Mouse (Mus musculus) limb, embryonic 14.5 days (tissue): ENCODE data around the gene Rnf182. TPM values are rescaled to one million over a fixed set of nuclear protein-coding genes. Genes with fewer than 3 reads are reported as not detected.

Experiments used
- ATAC-seq: fragments of 200-750 bp; cut with Nextera tagmentation; 2 replicates; pipeline ENCODE4 v1.8.0; 2017; ENCODE audit warnings: low read depth, moderate number of reproducible peaks, moderate TSS enrichment; ENCODE audit not compliant: low FRiP score
- DNase-seq: peaks from one replicate; pipeline ENCODE4 v3.0.0-alpha.2; 2015; ENCODE audit warnings: low spot score
- H3K27ac ChIP-seq: fragments of 300-500 bp; sonication (generic); replicated peaks from 2 replicates; pipeline ENCODE4 v1.5.1; 2014; ENCODE audit warnings: low read depth, mild to moderate bottlenecking, low read length, moderate library complexity, mixed read lengths
- H3K27me3 ChIP-seq: fragments of 300-500 bp; sonication (generic); 2 replicates; pipeline ENCODE4 v1.6.1; 2014; ENCODE audit warnings: low read length, mixed read lengths; ENCODE audit not compliant: control insufficient read depth, insufficient read depth
- H3K36me3 ChIP-seq: fragments of 300-500 bp; sonication (generic); 2 replicates; pipeline ENCODE4 v1.6.1; 2014; ENCODE audit warnings: mild to moderate bottlenecking, low read length, moderate library complexity, mixed read lengths; ENCODE audit not compliant: control insufficient read depth, insufficient read depth
- H3K4me1 ChIP-seq: fragments of 300-500 bp; sonication (generic); 2 replicates; pipeline ENCODE4 v1.6.1; 2014; ENCODE audit warnings: antibody characterized with exemption, low read length, mixed read lengths; ENCODE audit not compliant: control insufficient read depth, insufficient read depth
- H3K4me2 ChIP-seq: fragments of 300-500 bp; sonication (generic); replicated peaks from 2 replicates; pipeline ENCODE4 v1.6.1; 2014; ENCODE audit warnings: low read depth, mild to moderate bottlenecking, low read length, moderate library complexity; ENCODE audit not compliant: severe bottlenecking
- H3K4me3 ChIP-seq: fragments of 300-500 bp; sonication (generic); replicated peaks from 2 replicates; pipeline ENCODE4 v1.5.1; 2014; ENCODE audit warnings: low read length
- H3K9ac ChIP-seq: fragments of 300-500 bp; sonication (generic); 2 replicates; pipeline ENCODE4 v1.6.1; 2014; ENCODE audit warnings: mild to moderate bottlenecking, low read depth, low read length, moderate library complexity; ENCODE audit not compliant: severe bottlenecking
- H3K9me3 ChIP-seq: fragments of 300-500 bp; sonication (generic); 2 replicates; pipeline ENCODE4 v1.6.1; 2016; ENCODE audit warnings: low read length; ENCODE audit not compliant: control insufficient read depth
- POLR2A ChIP-seq: fragments of 200-500 bp; IDR thresholded peaks from 2 replicates; pipeline ENCODE4 v1.8.0; 2012; ENCODE audit warnings: inconsistent platforms, mild to moderate bottlenecking, moderate library complexity, borderline replicate concordance; ENCODE audit not compliant: insufficient read depth, insufficient read length; ENCODE audit errors: extremely low read depth
- WGBS: fragments of 180-500 bp; shearing (Covaris S2); extraction: QIAGEN DNeasy Blood & Tissue Kit; methylation state at CpG from one replicate; pipeline ENCODE4 v1.1.7; 2014; 5-methylcytosine and 5-hydroxymethylcytosine counted together
- polyA plus RNA-seq, 2 experiments: library from polyadenylated mRNA; depleted of rRNA in 1 of 2; stranded (reverse) in 1 of 2; unstranded in 1 of 2; fragments of >200 nt; fragmentation: Nextera tagmentation in 1 of 2; extraction: Ambion mirVana in 1 of 2; gene quantifications; 2 replicates each; pipeline versions ENCODE4 v1.2.1 to v1.2.3; 2012 to 2014

Rnf182 gene
- polyA plus RNA-seq, 2 experiments, result 4.7 to 8.6 TPM

DNA sequence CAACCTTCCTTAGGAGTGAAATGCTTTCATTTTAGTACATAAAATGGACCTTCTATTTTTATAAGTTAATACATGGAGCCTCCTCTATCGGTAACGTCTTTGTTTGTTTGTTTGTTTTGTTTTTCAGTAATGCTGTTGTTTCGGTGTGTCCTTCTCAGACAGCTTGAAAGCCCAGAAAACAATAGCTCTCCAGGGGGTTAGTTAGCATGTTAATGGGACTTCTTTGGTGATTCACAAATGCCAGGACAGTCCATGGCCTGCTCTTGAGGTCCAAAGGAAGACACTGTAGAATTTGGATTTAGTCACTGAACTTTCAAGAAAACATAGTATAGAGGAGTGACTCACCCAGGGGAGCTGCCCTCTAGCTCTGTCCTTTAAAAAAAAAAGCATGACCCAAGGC, 843 bp upstream of the Rnf182 start:
- Histone ChIP-seq H3K9me3 (no peaks in the 10 kb centered on the region), H3K4me3 (no peak overlapping the region), H3K4me2 (no peak overlapping the region; the same call in 1 of the 2 replicates), H3K27me3 (no peaks in the 10 kb centered on the region), H3K27ac (no peak overlapping the region), H3K9ac (no peak overlapping the region), H3K4me1 (peaks cover 13% of the 10 kb centered on the region), H3K36me3 (no peaks in the 10 kb centered on the region)
- WGBS, result 87% methylated on average over 3 of the region's 3 CpGs
- no peak for DNase-seq
- no peak for ATAC-seq
- TF ChIP-seq POLR2A, result no peak

DNA sequence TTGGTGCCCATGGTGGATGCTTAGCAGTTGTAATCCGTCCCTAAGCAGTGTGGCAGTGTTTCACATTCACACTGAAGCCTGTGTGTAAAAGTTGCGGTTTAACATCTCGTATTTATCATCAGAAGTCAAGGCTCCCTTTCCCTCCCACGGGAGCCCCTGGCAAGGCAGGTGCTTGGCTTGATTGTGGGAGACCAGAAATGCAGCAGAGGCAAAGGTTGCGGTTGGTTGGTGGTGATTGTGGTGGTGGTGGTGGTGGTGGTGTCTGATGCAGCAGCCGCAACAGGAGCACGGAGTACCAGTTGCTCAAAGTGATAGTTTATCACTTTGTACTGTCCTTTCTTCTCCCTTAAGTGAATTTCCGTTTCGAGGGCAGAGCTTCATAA, 325 bp upstream of the Rnf182 start:
- WGBS, result 16% methylated on average over 9 of the region's 9 CpGs
- Histone ChIP-seq H3K27me3 (no peaks in the 10 kb centered on the region), H3K9me3 (no peaks in the 10 kb centered on the region), H3K4me2 (peak overlapping the region; percentile 92), H3K27ac (peak overlapping the region; percentile 41; the same call in 1 of the 2 replicates), H3K4me3 (peak overlapping the region; percentile 69), H3K4me1 (peaks cover 13% of the 10 kb centered on the region), H3K36me3 (no peaks in the 10 kb centered on the region), H3K9ac (peak overlapping the region; percentile 77)
- TF ChIP-seq POLR2A, result no peak
- DNase-seq (no peak), ATAC-seq (peak; percentile 7; the same call in 1 of the 2 replicates)

DNA sequence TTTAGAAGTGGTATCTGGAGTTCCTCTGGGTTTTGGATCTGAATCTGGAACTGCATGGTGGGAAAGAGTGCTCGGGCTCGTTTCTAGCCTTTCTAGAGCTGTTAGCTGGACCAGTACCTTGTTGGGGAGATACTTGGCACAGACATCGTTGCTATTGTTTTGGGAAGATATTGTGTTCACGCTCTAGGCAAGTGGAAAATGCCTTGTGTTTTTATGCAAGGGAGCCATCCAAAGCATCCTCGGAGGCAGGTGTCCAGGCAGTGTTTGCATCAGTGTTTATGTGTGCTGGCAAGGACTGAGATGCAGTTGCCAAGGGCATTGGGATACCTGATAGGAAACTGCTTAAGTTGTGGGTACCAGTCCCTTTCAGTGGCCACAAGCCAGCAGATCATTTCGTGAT, 1.0 kb downstream of the Rnf182 start:
- Histone ChIP-seq H3K9me3 (no peaks in the 10 kb centered on the region), H3K4me3 (peak overlapping the region; percentile 69), H3K27ac (no peak overlapping the region), H3K4me2 (peak overlapping the region; percentile 92), H3K27me3 (no peaks in the 10 kb centered on the region), H3K4me1 (peaks cover 13% of the 10 kb centered on the region), H3K36me3 (no peaks in the 10 kb centered on the region), H3K9ac (no peak overlapping the region)
- TF ChIP-seq POLR2A, result no peak
- WGBS, result 36% methylated on average over 6 of the region's 6 CpGs
- no peak for DNase-seq
- no peak for ATAC-seq

DNA sequence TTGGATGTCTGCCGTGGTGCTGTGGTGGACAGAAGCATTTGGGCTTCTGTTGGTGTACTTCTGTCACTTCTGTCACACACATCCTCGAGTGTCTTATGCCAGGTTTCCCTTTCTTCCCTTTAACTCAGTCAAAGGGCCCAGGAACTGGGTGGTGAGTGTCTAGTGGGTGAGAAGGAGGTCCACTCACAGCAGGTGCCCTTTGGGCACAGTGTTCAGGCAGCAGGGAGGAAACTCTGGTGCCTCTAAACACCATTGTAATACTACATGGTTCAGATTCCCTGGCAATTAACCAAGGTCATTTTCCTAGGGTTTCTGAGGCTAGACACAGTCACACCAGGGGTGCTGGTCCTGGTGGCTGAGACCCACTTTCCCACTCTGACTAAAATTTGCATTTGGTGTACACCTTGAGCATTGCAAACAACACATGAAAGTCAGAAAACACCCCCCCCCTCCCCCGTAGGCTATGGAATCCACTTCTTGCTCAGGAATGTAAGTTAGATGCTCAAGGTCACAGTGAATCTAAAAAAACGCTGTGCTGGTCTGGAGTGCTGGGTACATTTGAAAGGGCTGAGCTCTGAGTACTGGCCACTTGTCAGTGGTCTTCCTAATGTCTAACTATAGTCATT, 4.2 kb downstream of the Rnf182 start:
- Histone ChIP-seq H3K27ac (no peak overlapping the region), H3K9me3 (no peaks in the 10 kb centered on the region), H3K4me3 (no peak overlapping the region), H3K36me3 (no peaks in the 10 kb centered on the region), H3K4me1 (peaks cover 9% of the 10 kb centered on the region), H3K9ac (no peak overlapping the region), H3K27me3 (no peaks in the 10 kb centered on the region), H3K4me2 (no peak overlapping the region)
- WGBS, result 62% methylated on average over 4 of the region's 4 CpGs
- no peak for TF ChIP-seq POLR2A
- ATAC-seq, result no peak
- no peak for DNase-seq

DNA sequence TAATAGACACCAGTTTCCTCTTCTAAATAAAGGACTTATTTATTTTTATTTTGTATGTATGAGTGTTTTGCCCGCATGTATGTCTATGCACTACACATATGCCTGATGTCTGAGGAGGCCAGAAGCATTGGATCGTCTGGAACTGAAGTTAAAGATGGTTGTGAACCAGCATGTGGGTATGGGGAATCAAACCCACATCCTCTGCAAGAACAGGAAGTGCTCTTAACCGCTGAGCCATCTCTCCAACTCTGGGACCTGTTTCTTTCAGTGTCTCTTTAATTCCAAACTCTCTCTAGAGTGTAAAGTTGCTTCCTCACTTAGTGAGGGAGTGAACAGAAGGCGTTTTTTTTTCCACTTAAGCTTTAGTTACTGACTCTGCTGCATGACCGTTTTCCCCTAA, 12.4 kb downstream of the Rnf182 start:
- ATAC-seq, result no peak
- no peaks in the 10 kb centered on the region for H3K36me3 ChIP-seq
- DNase-seq, result no peak
- 79% methylated on average over 5 of the region's 5 CpGs for WGBS
- no peak overlapping the region for H3K4me3 ChIP-seq
- H3K27ac ChIP-seq, result no peak overlapping the region
- no peaks in the 10 kb centered on the region for H3K4me1 ChIP-seq
- H3K4me2 ChIP-seq, result no peak overlapping the region
- H3K9me3 ChIP-seq, result no peaks in the 10 kb centered on the region
- TF ChIP-seq POLR2A, result no peak
- H3K27me3 ChIP-seq, result no peaks in the 10 kb centered on the region
- no peak overlapping the region for H3K9ac ChIP-seq

DNA sequence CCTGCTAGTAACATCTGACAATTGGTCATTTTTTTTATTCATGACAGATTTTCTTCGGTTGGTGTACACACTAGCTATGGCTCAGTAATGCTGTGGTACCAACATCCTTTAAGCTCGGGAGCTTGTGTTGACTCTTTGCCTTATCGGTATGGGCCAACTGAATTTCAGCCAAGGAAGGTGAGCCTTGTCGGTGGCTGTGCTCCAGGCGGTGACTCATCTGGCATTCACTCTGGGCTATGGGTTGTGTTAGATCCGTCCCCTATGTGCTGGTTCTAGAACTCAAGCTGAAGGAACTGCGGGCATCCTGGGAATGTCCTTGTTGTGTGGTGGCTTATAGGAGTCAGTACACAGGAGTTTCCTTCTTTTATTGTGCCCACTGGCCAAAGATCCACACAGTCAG, 14.3 kb downstream of the Rnf182 start:
- WGBS, result 86% methylated on average over 7 of the region's 7 CpGs
- no peaks in the 10 kb centered on the region for H3K4me1 ChIP-seq

More for the DNA sequence above, 14.3 kb downstream of the Rnf182 start:
- ATAC-seq, result no peak
- no peak for TF ChIP-seq POLR2A
- no peak overlapping the region for H3K4me2 ChIP-seq
- no peak overlapping the region for H3K4me3 ChIP-seq
- no peaks in the 10 kb centered on the region for H3K27me3 ChIP-seq
- no peaks in the 10 kb centered on the region for H3K9me3 ChIP-seq
- H3K36me3 ChIP-seq, result no peaks in the 10 kb centered on the region
- H3K9ac ChIP-seq, result no peak overlapping the region
- H3K27ac ChIP-seq, result no peak overlapping the region
- no peak for DNase-seq
